Mouse (Mus musculus): ENCODE measurements around the gene Zfp503. TPM values are rescaled to one million over a fixed set of nuclear protein-coding genes. Genes with fewer than 3 reads are reported as not detected.

Zfp503 gene
- polyA plus RNA-seq, 2 experiments, result 15.3 to 45.1 TPM

GRCm38 (mm10) chr14:21966276-21966675 is 23.1 kb downstream of the Zfp503 start:
- H3K27me3 ChIP-seq (ENCODE audit: control insufficient read depth, insufficient read depth, low read length), result 0 out of 2 replicates have a peak, but pooled peaks cover 4% of the 10 kb centered on the region
- DNase-seq (ENCODE audit: low spot score), result no peak

DNA sequence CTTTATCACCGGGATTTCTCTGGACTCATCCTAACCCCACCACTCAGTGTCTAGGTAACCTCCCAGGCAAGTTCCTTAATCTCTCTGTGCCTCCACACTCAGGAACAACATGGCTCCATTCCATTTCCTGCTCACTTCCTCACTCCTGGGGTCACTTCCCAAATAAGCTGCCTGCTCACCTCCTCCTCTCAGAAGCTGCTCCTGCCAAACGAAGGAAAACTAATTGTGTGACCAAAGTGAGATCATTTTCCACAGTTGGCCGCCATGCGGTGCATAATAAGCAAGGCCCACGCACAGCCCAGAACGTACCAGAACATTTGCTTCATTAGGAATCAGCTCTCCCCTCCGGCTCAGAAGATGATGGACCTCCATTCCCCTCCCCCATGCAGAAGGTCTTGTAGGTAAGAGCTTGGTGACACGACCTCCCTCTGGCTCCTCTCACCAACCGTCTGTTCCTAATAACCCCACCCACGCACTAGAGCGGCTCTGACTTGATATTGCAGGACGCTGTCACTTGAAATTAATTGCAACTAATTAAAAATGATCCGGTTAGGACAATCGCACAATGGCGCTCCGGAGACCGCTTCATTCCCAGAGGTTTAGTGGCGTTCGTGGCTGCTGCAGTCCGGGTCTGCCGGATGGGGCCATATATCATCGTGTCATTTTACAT is 26.9 kb downstream of the Zfp503 start:
- no peak for ATAC-seq (ENCODE audit: low FRiP score, low read depth)
- WGBS, result 48% methylated on average over 22 of the region's 22 CpGs

More at GRCm38 (mm10) chr14:21966276-21966675, 23.1 kb downstream of the Zfp503 start:
- 31% methylated on average over 4 of the region's 5 CpGs for WGBS
- Histone ChIP-seq H3K36me3 (ENCODE audit: control insufficient read depth, insufficient read depth, low read length) (no peaks in the 10 kb centered on the region), H3K27ac (replicated peaks; ENCODE audit: low read depth, low read length) (no peak overlapping the region), H3K4me3 (replicated peaks; ENCODE audit: low read length) (no peak overlapping the region), H3K9ac (ENCODE audit: low read depth, low read length, severe bottlenecking) (no peak overlapping the region), H3K4me1 (ENCODE audit: control insufficient read depth, insufficient read depth, low read length) (no peaks in the 10 kb centered on the region), H3K4me2 (replicated peaks; ENCODE audit: low read depth, low read length, severe bottlenecking) (no peak overlapping the region), H3K9me3 (ENCODE audit: control insufficient read depth, low read length) (no peaks in the 10 kb centered on the region)
- TF ChIP-seq POLR2A (IDR thresholded peaks at IDR 0.05; ENCODE audit: borderline replicate concordance, extremely low read depth, insufficient read depth, insufficient read length), result no peak
- no peak for ATAC-seq (ENCODE audit: low FRiP score, low read depth)

DNA sequence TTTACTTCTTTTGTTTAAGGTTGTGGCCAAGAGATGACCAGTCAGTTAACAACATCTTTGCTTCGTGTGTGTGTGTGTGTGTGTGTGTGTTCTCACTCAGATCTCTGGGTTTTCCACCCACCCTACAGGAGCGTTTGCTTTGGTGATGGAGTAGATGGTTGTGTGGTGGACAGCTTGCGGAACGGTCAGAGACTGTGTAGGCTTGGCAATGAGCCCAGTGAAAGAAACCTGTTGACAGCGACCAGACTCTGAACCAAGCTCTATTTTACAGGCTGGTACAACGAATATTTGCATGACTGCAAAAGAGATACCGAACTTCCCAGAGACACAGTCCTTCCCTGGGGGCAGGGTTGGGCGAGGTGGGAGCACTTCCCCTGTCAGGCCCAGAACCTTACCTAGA is 30.2 kb downstream of the Zfp503 start:
- Histone ChIP-seq H3K4me3 (replicated peaks; ENCODE audit: low read length) (no peak overlapping the region), H3K4me1 (ENCODE audit: control insufficient read depth, insufficient read depth, low read length) (peaks cover 11% of the 10 kb centered on the region; the same call in 1 of the 2 replicates), H3K9me3 (ENCODE audit: control insufficient read depth, low read length) (no peaks in the 10 kb centered on the region), H3K36me3 (ENCODE audit: control insufficient read depth, insufficient read depth, low read length) (no peaks in the 10 kb centered on the region), H3K4me2 (replicated peaks; ENCODE audit: low read depth, low read length, severe bottlenecking) (no peak overlapping the region), H3K27ac (replicated peaks; ENCODE audit: low read depth, low read length) (no peak overlapping the region), H3K27me3 (ENCODE audit: control insufficient read depth, insufficient read depth, low read length) (no peaks in the 10 kb centered on the region), H3K9ac (ENCODE audit: low read depth, low read length, severe bottlenecking) (no peak overlapping the region)
- WGBS, result 52% methylated on average over 8 of the region's 8 CpGs
- DNase-seq (ENCODE audit: low spot score) (no peak), ATAC-seq (ENCODE audit: low FRiP score, low read depth) (no peak)
- TF ChIP-seq POLR2A (IDR thresholded peaks at IDR 0.05; ENCODE audit: borderline replicate concordance, extremely low read depth, insufficient read depth, insufficient read length), result no peak

More for the DNA sequence above, 26.9 kb downstream of the Zfp503 start:
- Histone ChIP-seq H3K9ac (ENCODE audit: low read depth, low read length, severe bottlenecking) (no peak overlapping the region), H3K27ac (replicated peaks; ENCODE audit: low read depth, low read length) (no peak overlapping the region), H3K36me3 (ENCODE audit: control insufficient read depth, insufficient read depth, low read length) (no peaks in the 10 kb centered on the region), H3K4me2 (replicated peaks; ENCODE audit: low read depth, low read length, severe bottlenecking) (no peak overlapping the region), H3K9me3 (ENCODE audit: control insufficient read depth, low read length) (no peaks in the 10 kb centered on the region), H3K4me3 (replicated peaks; ENCODE audit: low read length) (no peak overlapping the region), H3K4me1 (ENCODE audit: control insufficient read depth, insufficient read depth, low read length) (peaks cover 11% of the 10 kb centered on the region; the same call in 1 of the 2 replicates), H3K27me3 (ENCODE audit: control insufficient read depth, insufficient read depth, low read length) (no peaks in the 10 kb centered on the region)
- no peak for TF ChIP-seq POLR2A (IDR thresholded peaks at IDR 0.05; ENCODE audit: borderline replicate concordance, extremely low read depth, insufficient read depth, insufficient read length)
- DNase-seq (ENCODE audit: low spot score), result no peak

GRCm38 (mm10) chr14:21958643-21959042 is 30.8 kb downstream of the Zfp503 start:
- no peak overlapping the region for H3K27ac ChIP-seq (replicated peaks; ENCODE audit: low read depth, low read length)
- 59% methylated on average over 5 of the region's 5 CpGs for WGBS
- no peak for ATAC-seq (ENCODE audit: low FRiP score, low read depth)

GRCm38 (mm10) chr14:21952541-21952940 is 36.9 kb downstream of the Zfp503 start:
- H3K27me3 ChIP-seq (ENCODE audit: control insufficient read depth, insufficient read depth, low read length), result no peaks in the 10 kb centered on the region
- no peaks in the 10 kb centered on the region for H3K36me3 ChIP-seq (ENCODE audit: control insufficient read depth, insufficient read depth, low read length)
- ATAC-seq (ENCODE audit: low FRiP score, low read depth), result peak; percentile 48; the same call in 1 of the 2 replicates
- WGBS, result 23% methylated on average over 7 of the region's 7 CpGs
- no peaks in the 10 kb centered on the region for H3K9me3 ChIP-seq (ENCODE audit: control insufficient read depth, low read length)
- peak; percentile 29 for DNase-seq (ENCODE audit: low spot score)
- 0 out of 2 replicates have a peak overlapping the region, but pooled peaks have one; percentile 0 for H3K4me2 ChIP-seq (replicated peaks; ENCODE audit: low read depth, low read length, severe bottlenecking)
- H3K4me3 ChIP-seq (replicated peaks; ENCODE audit: low read length), result no peak overlapping the region
- no peak overlapping the region for H3K9ac ChIP-seq (ENCODE audit: low read depth, low read length, severe bottlenecking)
- H3K4me1 ChIP-seq (ENCODE audit: control insufficient read depth, insufficient read depth, low read length), result peaks cover 14% of the 10 kb centered on the region
- TF ChIP-seq POLR2A (IDR thresholded peaks at IDR 0.05; ENCODE audit: borderline replicate concordance, extremely low read depth, insufficient read depth, insufficient read length), result no peak
- no peak overlapping the region for H3K27ac ChIP-seq (replicated peaks; ENCODE audit: low read depth, low read length)

More at GRCm38 (mm10) chr14:21958643-21959042, 30.8 kb downstream of the Zfp503 start:
- H3K4me2 ChIP-seq (replicated peaks; ENCODE audit: low read depth, low read length, severe bottlenecking), result no peak overlapping the region
- DNase-seq (ENCODE audit: low spot score), result no peak
- H3K4me1 ChIP-seq (ENCODE audit: control insufficient read depth, insufficient read depth, low read length), result peaks cover 11% of the 10 kb centered on the region; the same call in 1 of the 2 replicates
- no peaks in the 10 kb centered on the region for H3K9me3 ChIP-seq (ENCODE audit: control insufficient read depth, low read length)
- H3K4me3 ChIP-seq (replicated peaks; ENCODE audit: low read length), result no peak overlapping the region
- no peaks in the 10 kb centered on the region for H3K27me3 ChIP-seq (ENCODE audit: control insufficient read depth, insufficient read depth, low read length)
- TF ChIP-seq POLR2A (IDR thresholded peaks at IDR 0.05; ENCODE audit: borderline replicate concordance, extremely low read depth, insufficient read depth, insufficient read length), result no peak
- no peaks in the 10 kb centered on the region for H3K36me3 ChIP-seq (ENCODE audit: control insufficient read depth, insufficient read depth, low read length)
- H3K9ac ChIP-seq (ENCODE audit: low read depth, low read length, severe bottlenecking), result no peak overlapping the region
